Mouse (Mus musculus) duodenum, adult 2 months (tissue): ENCODE data around the gene Slc25a48. TPM values are rescaled to one million over a fixed set of nuclear protein-coding genes. Genes with fewer than 3 reads are reported as not detected.

Experiments
- polyA plus RNA-seq: library from polyadenylated mRNA; depleted of rRNA; stranded (reverse); fragments of >200 nt; gene quantifications from 2 replicates; pipeline ENCODE4 v1.2.3, GENCODE M21; 2012; ENCODE audit warnings: low replicate concordance; rRNA removed

Gene Slc25a48
- polyA plus RNA-seq, result 0.06 and 0.65 TPM in 2 replicates

DNA sequence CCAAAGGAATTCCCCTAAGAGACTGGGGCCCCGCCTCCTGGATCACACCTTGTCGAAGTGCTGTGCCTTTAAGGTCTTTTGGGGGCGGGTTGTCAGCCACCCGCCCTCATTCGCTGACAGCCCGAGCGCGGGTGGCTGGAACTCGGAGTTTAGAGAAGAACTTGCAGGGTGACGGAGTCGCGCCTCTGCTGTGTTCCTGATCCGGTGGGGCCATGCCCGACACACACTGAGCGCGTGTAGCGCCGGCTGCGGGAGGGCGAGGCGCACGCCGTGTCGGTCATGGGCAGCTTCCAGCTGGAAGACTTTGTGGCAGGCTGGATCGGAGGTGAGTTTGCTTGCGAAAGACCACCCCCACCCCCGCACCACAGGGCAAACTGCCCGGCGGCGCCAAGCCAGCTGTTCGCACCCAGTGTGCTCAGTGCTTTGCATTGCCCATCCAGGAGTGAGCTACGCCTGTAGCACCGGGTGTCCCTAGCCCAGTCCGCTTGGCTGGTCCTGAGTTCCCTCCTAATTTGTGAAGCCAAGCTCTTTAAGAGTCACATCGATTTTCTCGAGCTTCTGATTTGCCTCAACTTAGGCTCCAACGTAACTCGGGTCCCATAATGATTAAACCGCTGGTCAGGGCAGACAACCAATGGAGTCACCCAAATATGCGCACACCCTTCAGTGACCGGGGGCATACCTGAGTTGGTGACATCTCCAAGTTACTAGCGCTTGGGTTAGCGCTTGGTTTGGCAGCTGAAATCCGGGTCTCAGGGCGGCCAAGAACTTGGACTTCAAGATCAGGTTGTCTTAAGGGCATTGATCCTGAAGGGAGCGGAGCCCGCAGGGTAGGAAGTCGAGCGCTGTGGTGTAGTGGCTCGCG lies at the start of gene Slc25a48:
Slc25a48 (plus strand) TSS at position 145 of the 865 bp plus-strand sequence.

DNA sequence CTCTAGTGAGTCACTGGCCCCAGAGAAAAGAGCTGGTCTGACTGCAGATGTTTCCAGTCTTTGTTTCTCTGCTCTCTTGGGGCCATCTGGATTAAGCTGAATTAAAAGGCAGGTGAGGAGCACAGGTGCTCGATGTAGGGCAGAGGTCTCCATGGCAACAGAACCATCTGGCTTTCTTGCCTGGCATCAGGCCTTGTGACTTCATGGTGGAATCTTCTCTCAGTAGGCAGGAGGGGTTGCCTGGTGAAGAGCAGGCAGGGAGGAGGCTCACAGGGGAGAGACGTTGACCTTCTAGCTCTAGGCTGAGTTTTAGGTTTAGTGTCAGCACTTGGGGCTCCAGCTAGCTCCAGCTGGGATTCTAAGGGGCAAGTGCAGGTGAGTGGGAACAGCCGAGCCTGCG lies 11.8 kb upstream of the Slc25a48 start, which contains the start of gene Gm3045:
Gm3045 (plus strand) TSS at position 230 of the 400 bp plus-strand sequence.

DNA sequence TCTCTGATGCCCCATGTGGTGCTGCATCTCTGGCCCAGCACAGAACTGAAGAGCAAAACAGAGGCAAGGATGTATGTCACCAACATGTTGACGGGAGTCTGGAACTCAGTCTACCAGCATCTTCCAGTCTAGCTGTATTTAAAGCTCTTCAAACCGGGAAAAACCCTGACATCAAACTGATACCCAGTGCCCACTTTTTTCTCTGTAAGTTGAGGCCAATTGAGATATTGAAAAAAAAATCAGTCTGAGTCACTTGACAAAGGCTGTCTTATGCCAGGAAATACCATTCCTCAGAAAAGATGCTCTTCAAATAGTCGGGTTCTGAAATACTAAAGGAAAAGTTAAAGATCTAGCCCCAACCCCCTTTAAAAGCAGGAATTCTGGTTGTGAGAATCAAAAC lies 44.0 kb downstream of the Slc25a48 start, which contains the start of gene Il9:
Il9 (minus strand) TSS at position 101 of the 400 bp plus-strand sequence.

DNA sequence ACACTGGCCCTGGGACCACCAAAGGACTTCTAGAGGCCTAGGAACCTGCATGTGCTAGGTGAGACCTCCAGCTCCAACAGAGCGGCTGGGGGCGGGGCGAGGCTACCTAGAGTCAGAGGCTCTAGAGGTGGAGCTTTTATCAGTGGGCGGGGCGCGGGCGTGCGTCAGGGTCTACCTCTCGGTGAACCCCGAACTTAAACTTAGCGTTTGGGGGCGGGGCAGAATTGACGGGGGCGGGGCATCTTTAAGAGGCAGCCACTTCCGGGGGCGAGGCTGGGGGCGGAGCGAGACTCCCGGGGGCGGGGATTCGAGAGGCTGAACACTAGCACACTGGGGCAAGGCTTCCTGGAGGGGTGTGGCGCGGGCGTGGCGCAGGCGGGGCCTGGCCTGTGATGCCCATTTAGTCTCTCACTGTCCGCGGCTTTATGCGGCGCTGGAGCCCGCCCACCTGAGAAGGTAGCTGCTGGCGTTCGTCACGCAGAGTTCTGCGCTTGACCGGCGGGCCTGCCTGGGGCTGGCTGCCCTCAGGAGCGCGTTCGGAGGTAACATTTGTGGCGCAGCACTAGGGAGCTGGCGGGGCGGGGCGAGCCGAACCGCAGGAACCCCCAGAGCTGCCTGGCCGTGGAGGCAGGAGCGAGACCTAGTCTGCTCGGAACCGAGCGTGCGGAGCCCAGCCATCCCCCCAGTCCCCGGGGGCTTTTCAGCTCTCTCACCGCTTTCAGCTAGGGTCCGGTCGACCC lies 84.1 kb downstream of the Slc25a48 start, which contains the start of gene Fbxl21:
Fbxl21 (plus strand) TSS at position 392 of the 740 bp plus-strand sequence.

Other genes with a start within 250 kb of the Slc25a48 start
- gene Neurog1, start 186.2 kb upstream of the Slc25a48 start, polyA plus RNA-seq, result not detected in 2 replicates
- 46.7 and 90.7 TPM in 2 replicates for gene Cxcl14, start 141.8 kb upstream of the Slc25a48 start, polyA plus RNA-seq
- gene Gm3045, start 11.8 kb upstream of the Slc25a48 start, polyA plus RNA-seq, result not detected in 2 replicates
- gene Il9, start 43.9 kb downstream of the Slc25a48 start, polyA plus RNA-seq, result not detected in 2 replicates
- gene Fbxl21, start 84.1 kb downstream of the Slc25a48 start, polyA plus RNA-seq, result 0.21 and 0.58 TPM in 2 replicates
- 0.20 and 1.2 TPM in 2 replicates for gene Lect2, start 110.1 kb downstream of the Slc25a48 start, polyA plus RNA-seq
- gene Tgfbi, start 171.2 kb downstream of the Slc25a48 start, polyA plus RNA-seq, result 92.8 and 155 TPM in 2 replicates